Mouse (Mus musculus) hindbrain, embryonic 11.5 days (tissue): ENCODE measurements around the gene Sox6. TPM values are rescaled to one million over a fixed set of nuclear protein-coding genes. Genes with fewer than 3 reads are reported as not detected.

Experiments used
- ATAC-seq: fragments of 200-750 bp; cut with Nextera tagmentation; 2 replicates; pipeline ENCODE4 v1.8.0; 2017; ENCODE audit warnings: mild to moderate bottlenecking, moderate TSS enrichment, moderate library complexity; ENCODE audit not compliant: low FRiP score
- DNase-seq: peaks from one replicate; pipeline ENCODE4 v3.0.0-alpha.2; 2015; ENCODE audit warnings: low spot score
- H3K27ac ChIP-seq: fragments of 300-500 bp; sonication (generic); 2 replicates; pipeline ENCODE4 v1.5.1; 2014; ENCODE audit warnings: mild to moderate bottlenecking, low read depth, low read length
- H3K27me3 ChIP-seq: fragments of 300-500 bp; sonication (generic); 2 replicates; pipeline ENCODE4 v1.6.1; 2014; ENCODE audit warnings: mild to moderate bottlenecking, low read length, moderate library complexity, mixed read lengths; ENCODE audit not compliant: control insufficient read depth, insufficient read depth
- H3K36me3 ChIP-seq: fragments of 300-500 bp; sonication (generic); 2 replicates; pipeline ENCODE4 v1.6.1; 2014; ENCODE audit warnings: mild to moderate bottlenecking, low read length, moderate library complexity, mixed read lengths; ENCODE audit not compliant: control insufficient read depth, insufficient read depth
- H3K4me1 ChIP-seq: fragments of 300-500 bp; sonication (generic); replicated peaks from 2 replicates; pipeline ENCODE4 v1.6.1; 2014; ENCODE audit warnings: low read length, mixed read lengths; ENCODE audit not compliant: control insufficient read depth, insufficient read depth
- H3K4me2 ChIP-seq: fragments of 300-500 bp; sonication (generic); replicated peaks from 2 replicates; pipeline ENCODE4 v1.6.1; 2014; ENCODE audit warnings: mild to moderate bottlenecking, low read depth, low read length
- H3K4me3 ChIP-seq: fragments of 300-500 bp; sonication (generic); 2 replicates; pipeline ENCODE4 v1.5.1; 2014; ENCODE audit warnings: low read depth, low read length
- H3K9ac ChIP-seq: fragments of 300-500 bp; sonication (generic); 2 replicates; pipeline ENCODE4 v1.6.1; 2014; ENCODE audit warnings: low read depth, low read length
- H3K9me3 ChIP-seq: fragments of 300-500 bp; sonication (generic); 2 replicates; pipeline ENCODE4 v1.6.1; 2016; ENCODE audit warnings: low read length; ENCODE audit not compliant: control insufficient read depth
- WGBS: fragments of 180-500 bp; shearing (Covaris S2); extraction: QIAGEN DNeasy Blood & Tissue Kit; methylation state at CpG from one replicate; pipeline ENCODE4 v1.1.7; 2014; 5-methylcytosine and 5-hydroxymethylcytosine counted together
- polyA plus RNA-seq: library from polyadenylated mRNA; unstranded; fragments of >200 nt; fragmentation: Nextera tagmentation; extraction: Ambion mirVana; gene quantifications from 2 replicates; pipeline ENCODE4 v1.2.1, GENCODE M21; 2014

Gene Sox6
- polyA plus RNA-seq, 1 experiment from 2014 or later: 49.4 TPM

- Histone ChIP-seq H3K4me1 (peaks cover 4% of the 10 kb centered on the region), H3K27me3 (no peaks in the 10 kb centered on the region), H3K9ac (no peak overlapping the region), H3K4me3 (no peak overlapping the region), H3K4me2 (no peak overlapping the region), H3K27ac (no peak overlapping the region), H3K36me3 (no peaks in the 10 kb centered on the region), H3K9me3 (no peaks in the 10 kb centered on the region)
- no peak for ATAC-seq
- no peak for DNase-seq
- 81% methylated on average over 6 of the region's 6 CpGs for WGBS
Measured at GRCm38 (mm10) chr7:115506385-115506784, 532.2 kb downstream of the Sox6 start.

GRCm38 (mm10) chr7:115501497-115501896 lies 537.1 kb downstream of the Sox6 start:
- peaks cover 4% of the 10 kb centered on the region for H3K4me1 ChIP-seq
- no peaks in the 10 kb centered on the region for H3K9me3 ChIP-seq
- DNase-seq (peak; percentile 33), ATAC-seq (peak; percentile 60)
- H3K4me3 ChIP-seq: no peak overlapping the region
- no peaks in the 10 kb centered on the region for H3K27me3 ChIP-seq
- 14% methylated on average over 3 of the region's 3 CpGs for WGBS
- H3K36me3 ChIP-seq: no peaks in the 10 kb centered on the region
- H3K27ac ChIP-seq: no peak overlapping the region
- no peak overlapping the region for H3K4me2 ChIP-seq
- no peak overlapping the region for H3K9ac ChIP-seq

DNA sequence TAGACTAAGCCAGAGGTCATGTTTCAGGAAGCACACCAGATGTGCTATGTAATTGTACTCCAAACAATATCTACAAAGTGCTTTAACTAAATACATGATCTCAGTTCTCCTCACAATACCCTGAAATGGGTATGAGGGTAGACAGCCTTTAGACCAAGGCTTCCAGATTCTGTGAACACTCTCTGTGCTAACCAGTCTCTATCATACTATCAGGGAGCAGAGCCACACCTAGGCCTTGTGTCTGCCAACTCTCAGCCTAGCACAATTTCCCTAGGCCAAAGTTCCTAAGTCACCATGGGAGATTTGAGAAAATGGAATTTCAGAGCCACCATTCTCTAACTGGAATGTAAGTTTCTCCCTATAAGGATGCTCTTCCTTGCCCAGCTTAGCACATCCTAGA lies 537.8 kb downstream of the Sox6 start:
- Histone ChIP-seq H3K27ac (no peak overlapping the region), H3K27me3 (no peaks in the 10 kb centered on the region), H3K4me1 (peaks cover 4% of the 10 kb centered on the region), H3K4me3 (no peak overlapping the region), H3K9ac (no peak overlapping the region), H3K9me3 (no peaks in the 10 kb centered on the region), H3K4me2 (no peak overlapping the region), H3K36me3 (no peaks in the 10 kb centered on the region)
- DNase-seq: no peak
- no peak for ATAC-seq

DNA sequence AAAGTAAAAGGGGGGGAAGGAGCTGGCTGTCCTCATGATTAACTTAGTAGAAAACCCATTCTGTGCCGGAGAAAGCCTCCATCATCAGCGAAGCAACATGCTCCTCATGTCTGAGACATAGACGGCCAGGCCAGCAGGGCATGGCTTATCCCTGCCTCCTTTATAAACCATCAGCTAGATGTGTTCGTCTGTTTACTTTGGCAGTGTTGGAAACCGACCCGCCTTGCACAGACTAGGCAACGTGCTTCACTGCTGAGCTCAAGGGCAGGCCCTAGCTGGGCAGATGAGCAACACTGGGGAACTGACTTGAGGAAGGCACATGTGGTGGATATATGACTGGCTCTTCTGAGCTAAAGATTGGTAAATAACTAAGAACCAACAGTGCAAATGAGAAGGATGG lies 538.4 kb downstream of the Sox6 start:
- ATAC-seq: no peak
- Histone ChIP-seq H3K4me1 (peaks cover 4% of the 10 kb centered on the region), H3K27me3 (no peaks in the 10 kb centered on the region), H3K36me3 (no peaks in the 10 kb centered on the region), H3K9ac (no peak overlapping the region), H3K9me3 (no peaks in the 10 kb centered on the region), H3K4me2 (no peak overlapping the region), H3K27ac (no peak overlapping the region), H3K4me3 (no peak overlapping the region)
- DNase-seq: no peak
- WGBS: 53% methylated on average over 7 of the region's 7 CpGs

- 81% methylated on average over 5 of the region's 5 CpGs for WGBS
- no peak for ATAC-seq
- no peaks in the 10 kb centered on the region for H3K27me3 ChIP-seq
- no peak overlapping the region for H3K4me2 ChIP-seq
- no peaks in the 10 kb centered on the region for H3K4me1 ChIP-seq
- H3K36me3 ChIP-seq: no peaks in the 10 kb centered on the region
- DNase-seq: no peak
- no peak overlapping the region for H3K9ac ChIP-seq
- no peak overlapping the region for H3K27ac ChIP-seq
- no peak overlapping the region for H3K4me3 ChIP-seq
- no peaks in the 10 kb centered on the region for H3K9me3 ChIP-seq
Measured at GRCm38 (mm10) chr7:115491721-115492120, 546.9 kb downstream of the Sox6 start.

GRCm38 (mm10) chr7:115489608-115490007 lies 549.0 kb downstream of the Sox6 start:
- Histone ChIP-seq H3K36me3 (no peaks in the 10 kb centered on the region), H3K27ac (no peak overlapping the region), H3K27me3 (no peaks in the 10 kb centered on the region), H3K4me3 (no peak overlapping the region), H3K9me3 (no peaks in the 10 kb centered on the region), H3K4me2 (no peak overlapping the region), H3K4me1 (no peaks in the 10 kb centered on the region), H3K9ac (no peak overlapping the region)
- ATAC-seq: no peak
- no peak for DNase-seq
- 60% methylated on average over 10 of the region's 10 CpGs for WGBS

- ATAC-seq: no peak
Measured at GRCm38 (mm10) chr7:115486431-115486830, 552.2 kb downstream of the Sox6 start.

GRCm38 (mm10) chr7:115485664-115486409 lies 552.8 kb downstream of the Sox6 start:
- Histone ChIP-seq H3K4me1 (no peaks in the 10 kb centered on the region), H3K4me2 (no peak overlapping the region), H3K27me3 (no peaks in the 10 kb centered on the region), H3K36me3 (no peaks in the 10 kb centered on the region), H3K4me3 (no peak overlapping the region), H3K27ac (no peak overlapping the region), H3K9ac (no peak overlapping the region), H3K9me3 (no peaks in the 10 kb centered on the region)
- WGBS: 86% methylated on average over 2 of the region's 2 CpGs
- DNase-seq: no peak
- no peak for ATAC-seq

More at GRCm38 (mm10) chr7:115486431-115486830, 552.2 kb downstream of the Sox6 start:
- 92% methylated on average over 12 of the region's 12 CpGs for WGBS
- DNase-seq: no peak
- Histone ChIP-seq H3K27ac (no peak overlapping the region), H3K4me2 (no peak overlapping the region), H3K36me3 (no peaks in the 10 kb centered on the region), H3K27me3 (no peaks in the 10 kb centered on the region), H3K9me3 (no peaks in the 10 kb centered on the region), H3K4me1 (no peaks in the 10 kb centered on the region), H3K4me3 (no peak overlapping the region), H3K9ac (no peak overlapping the region)

DNA sequence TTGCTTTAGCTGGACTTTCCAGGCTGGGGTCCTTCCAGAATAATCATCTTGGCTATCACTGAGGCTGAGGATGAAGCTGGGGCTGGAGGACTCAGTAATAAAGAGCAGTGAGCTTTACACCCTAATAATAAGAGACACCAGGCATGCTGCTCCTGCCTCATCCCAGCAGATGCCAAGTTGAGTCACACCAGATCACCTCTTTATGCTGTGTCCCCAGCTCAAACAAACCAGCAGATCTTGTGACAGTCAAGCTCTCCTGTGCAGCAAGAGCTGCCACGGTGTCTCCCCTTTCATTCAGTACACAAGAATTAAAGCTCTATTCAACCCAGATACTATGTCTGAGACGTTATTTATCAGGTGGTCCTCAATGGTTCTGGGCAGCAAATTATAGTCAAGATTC lies 560.8 kb downstream of the Sox6 start:
- WGBS: 75% methylated on average over 2 of the region's 2 CpGs
- H3K27me3 ChIP-seq: no peaks in the 10 kb centered on the region
- no peak overlapping the region for H3K4me3 ChIP-seq
- no peak overlapping the region for H3K9ac ChIP-seq
- ATAC-seq: no peak
- no peaks in the 10 kb centered on the region for H3K36me3 ChIP-seq
- no peaks in the 10 kb centered on the region for H3K4me1 ChIP-seq
- no peaks in the 10 kb centered on the region for H3K9me3 ChIP-seq
- no peak overlapping the region for H3K4me2 ChIP-seq
- DNase-seq: no peak
- no peak overlapping the region for H3K27ac ChIP-seq
